Mouse (Mus musculus): ENCODE measurements around the gene Actl6b.

The Actl6b gene

GRCm38 (mm10) chr5:137553898-137554297 lies 581 bp downstream of the Actl6b start:
- no peak for DNase-seq (ENCODE audit: extremely low read depth, low read depth, low spot score)

GRCm38 (mm10) chr5:137561556-137561955 lies 8.2 kb downstream of the Actl6b start:
- DNase-seq (ENCODE audit: extremely low read depth, low read depth, low spot score) = no peak

GRCm38 (mm10) chr5:137562965-137563364 lies 9.6 kb downstream of the Actl6b start:
- DNase-seq (ENCODE audit: extremely low read depth, low read depth, low spot score) = no peak

GRCm38 (mm10) chr5:137565744-137566143 lies 12.4 kb downstream of the Actl6b start:
- DNase-seq (ENCODE audit: extremely low read depth, low read depth, low spot score) = no peak

GRCm38 (mm10) chr5:137566416-137566815 lies 13.1 kb downstream of the Actl6b start:
- no peak for DNase-seq (ENCODE audit: extremely low read depth, low read depth, low spot score)

- no peak for DNase-seq (ENCODE audit: extremely low read depth, low read depth, low spot score)
Observed at GRCm38 (mm10) chr5:137568223-137568798, 15.0 kb downstream of the Actl6b start.

- DNase-seq (ENCODE audit: extremely low read depth, low read depth, low spot score) = no peak
Observed at GRCm38 (mm10) chr5:137569031-137569430, 15.7 kb downstream of the Actl6b start.

GRCm38 (mm10) chr5:137569665-137570064 lies 16.3 kb downstream of the Actl6b start, which contains the start of gene Tfr2:
Tfr2 (plus strand) TSS chr5:137569840.
- DNase-seq (ENCODE audit: extremely low read depth, low read depth, low spot score) = no peak

GRCm38 (mm10) chr5:137570181-137570580 lies 16.9 kb downstream of the Actl6b start:
- DNase-seq (ENCODE audit: extremely low read depth, low read depth, low spot score) = no peak

GRCm38 (mm10) chr5:137570691-137571586 lies 17.6 kb downstream of the Actl6b start:
- DNase-seq (ENCODE audit: extremely low read depth, low read depth, low spot score) = no peak

GRCm38 (mm10) chr5:137574470-137574901 lies 21.2 kb downstream of the Actl6b start:
- no peak for DNase-seq (ENCODE audit: extremely low read depth, low read depth, low spot score)

GRCm38 (mm10) chr5:137580246-137580645 lies 26.9 kb downstream of the Actl6b start:
- no peak for DNase-seq (ENCODE audit: extremely low read depth, low read depth, low spot score)

- no peak for DNase-seq (ENCODE audit: extremely low read depth, low read depth, low spot score)
Observed at GRCm38 (mm10) chr5:137582702-137583101, 29.4 kb downstream of the Actl6b start.

- no peak for DNase-seq (ENCODE audit: extremely low read depth, low read depth, low spot score)
Observed at GRCm38 (mm10) chr5:137583670-137584169, 30.4 kb downstream of the Actl6b start.

- DNase-seq (ENCODE audit: extremely low read depth, low read depth, low spot score) = no peak
Observed at GRCm38 (mm10) chr5:137584976-137585375, 31.7 kb downstream of the Actl6b start.

GRCm38 (mm10) chr5:137590507-137590906 lies 37.2 kb downstream of the Actl6b start:
- DNase-seq (ENCODE audit: extremely low read depth, low read depth, low spot score) = no peak

- no peak for DNase-seq (ENCODE audit: extremely low read depth, low read depth, low spot score)
Observed at GRCm38 (mm10) chr5:137595921-137596320, 42.6 kb downstream of the Actl6b start.

GRCm38 (mm10) chr5:137596601-137597261 lies 43.4 kb downstream of the Actl6b start:
- no peak for DNase-seq (ENCODE audit: extremely low read depth, low read depth, low spot score)

GRCm38 (mm10) chr5:137597625-137598024 lies 44.3 kb downstream of the Actl6b start:
- DNase-seq (ENCODE audit: extremely low read depth, low read depth, low spot score) = no peak

GRCm38 (mm10) chr5:137598100-137598826 lies 44.9 kb downstream of the Actl6b start:
- DNase-seq (ENCODE audit: extremely low read depth, low read depth, low spot score) = no peak

- no peak for DNase-seq (ENCODE audit: extremely low read depth, low read depth, low spot score)
Observed at GRCm38 (mm10) chr5:137599600-137599999, 46.3 kb downstream of the Actl6b start.

All from fat pad, adult 2 months (tissue).